25 mouse cellular contexts compared by ENCODE assay signal in the genomic region with DNA sequence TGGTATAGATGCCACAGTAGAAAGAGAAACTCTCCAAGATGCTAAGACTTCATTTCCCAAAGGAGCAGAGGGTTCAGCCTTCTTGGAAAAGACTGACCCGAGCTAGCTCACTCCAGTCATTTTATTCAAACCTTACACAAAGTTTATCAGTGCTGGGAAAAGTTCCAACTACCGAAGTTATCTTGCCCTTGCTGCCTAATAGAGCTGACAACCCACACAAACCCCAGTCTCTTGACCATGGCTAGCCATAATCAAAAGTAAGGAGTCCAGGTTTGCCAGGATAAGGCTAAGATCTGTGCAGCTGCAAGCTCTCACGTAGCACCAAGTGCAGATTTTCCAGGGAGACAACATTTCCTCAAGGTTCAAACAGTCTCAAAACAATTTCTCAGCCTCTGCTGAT. TPM values are rescaled to one million over a fixed set of nuclear protein-coding genes. Genes with fewer than 3 reads are reported as not detected.
DNase-seq lines count a peak whose midpoint lies in the region; ATAC-seq lines count a peak whose summit lies in the region.
"Had no signal": no experiment of that assay in that cellular context is flagged by ENCODE, and none has a peak within 500 bp of the region (broad histone marks: within the 10 kb centered on the region; RNA-seq: fewer than 3 reads in every experiment).

No protein-coding gene starts in this region.

- no peaks in the 10 kb centered on the region for H3K27me3 ChIP-seq in heart, embryonic 15.5 days
- H3K27me3 ChIP-seq in midbrain, embryonic 11.5 days (ENCODE audit: control insufficient read depth, insufficient read depth, low read length), result no peaks in the 10 kb centered on the region
- H3K27me3 ChIP-seq in midbrain, embryonic 16.5 days (ENCODE audit: control insufficient read depth, insufficient read depth, low read depth, low read length), result no peaks in the 10 kb centered on the region
- H3K27me3 ChIP-seq: embryonic facial prominence, embryonic 13.5 days; forebrain, embryonic 12.5 days; forebrain, embryonic 15.5 days; hindbrain, embryonic 13.5 days; intestine, embryonic 15.5 days had no signal

- H3K4me2 ChIP-seq in heart, embryonic 15.5 days, result no peak overlapping the region
- H3K4me2 ChIP-seq in midbrain, embryonic 11.5 days, result no peak overlapping the region
- no peak overlapping the region for H3K4me2 ChIP-seq in midbrain, embryonic 16.5 days (ENCODE audit: low read length)
- H3K4me2 ChIP-seq: embryonic facial prominence, embryonic 13.5 days; forebrain, embryonic 12.5 days; forebrain, embryonic 15.5 days; hindbrain, embryonic 13.5 days; intestine, embryonic 15.5 days had no signal

- peaks cover 24% of the 10 kb centered on the region for H3K4me1 ChIP-seq in heart, embryonic 15.5 days (replicated peaks)
- H3K4me1 ChIP-seq in midbrain, embryonic 11.5 days (ENCODE audit: control insufficient read depth, insufficient read depth, low read length), result no peaks in the 10 kb centered on the region
- H3K4me1 ChIP-seq in midbrain, embryonic 16.5 days (ENCODE audit: control insufficient read depth, insufficient read depth, low read length), result peaks cover 15% of the 10 kb centered on the region
- H3K4me1 ChIP-seq: embryonic facial prominence, embryonic 10.5 days; hindbrain, embryonic 10.5 days had no signal

- no peak for DNase-seq in heart, postnatal 10 days
- peak; percentile 83 for DNase-seq in midbrain, embryonic 11.5 days (ENCODE audit: low spot score, missing footprints)
- peak; percentile 29 for DNase-seq in adipocyte (ENCODE audit: low spot score)
- DNase-seq in adrenal gland, postnatal 25 days, result no peak
- DNase-seq: adrenal gland, postnatal 10 days; cerebellum, adult 11 months; cerebellum, adult 2 months; cerebellum, adult 9-11 months; cerebellum, postnatal 25 days; embryo, embryonic 11 days; gastrocnemius, postnatal 25 days; kidney, adult 11 months had no signal

- intact Hi-C loops in heart, postnatal 10 days (cut with DNase I), result no loop called here

- peak overlapping the region; percentile 42 for H3K27ac ChIP-seq in heart, embryonic 15.5 days
- H3K27ac ChIP-seq in midbrain, embryonic 11.5 days (ENCODE audit: low read depth, low read length), result no peak overlapping the region
- H3K27ac ChIP-seq in midbrain, embryonic 16.5 days (ENCODE audit: low read length), result no peak overlapping the region
- H3K27ac ChIP-seq: embryonic facial prominence, embryonic 10.5 days; embryonic facial prominence, embryonic 13.5 days; forebrain, embryonic 12.5 days; forebrain, embryonic 15.5 days; hindbrain, embryonic 10.5 days; hindbrain, embryonic 13.5 days; intestine, embryonic 15.5 days had no signal

- no peak for ATAC-seq in heart, embryonic 15.5 days (replicated peaks; ENCODE audit: insufficient number of reproducible peaks, insufficient read depth, low FRiP score, low read depth)
- no peak for ATAC-seq in midbrain, embryonic 11.5 days (ENCODE audit: low FRiP score)
- ATAC-seq in midbrain, embryonic 16.5 days, result no peak
- ATAC-seq: activated CD4-positive, CD25-positive, alpha-beta regulatory T cell, adult 4 months; CD4-positive, CD25-positive, alpha-beta regulatory T cell, adult 4 months; forebrain, embryonic 15.5 days; hindbrain, embryonic 16.5 days; intestine, embryonic 15.5 days had no signal

- H3K9me3 ChIP-seq in heart, embryonic 15.5 days (replicated peaks), result no peaks in the 10 kb centered on the region
- H3K9me3 ChIP-seq in midbrain, embryonic 11.5 days (ENCODE audit: control insufficient read depth, low read length), result no peaks in the 10 kb centered on the region
- no peaks in the 10 kb centered on the region for H3K9me3 ChIP-seq in midbrain, embryonic 16.5 days (replicated peaks; ENCODE audit: control insufficient read depth, low read length, poor library complexity, severe bottlenecking)
- H3K9me3 ChIP-seq: embryonic facial prominence, embryonic 10.5 days; embryonic facial prominence, embryonic 13.5 days; forebrain, embryonic 12.5 days; forebrain, embryonic 15.5 days; hindbrain, embryonic 10.5 days; hindbrain, embryonic 13.5 days; intestine, embryonic 15.5 days had no signal

- H3K36me3 ChIP-seq in heart, embryonic 15.5 days, result peaks cover 10% of the 10 kb centered on the region; the same call in 1 of the 2 replicates
- peaks cover under 1% of the 10 kb centered on the region; the same call in 1 of the 2 replicates for H3K36me3 ChIP-seq in midbrain, embryonic 11.5 days (ENCODE audit: control insufficient read depth, insufficient read depth, low read length)
- H3K36me3 ChIP-seq in midbrain, embryonic 16.5 days (ENCODE audit: control insufficient read depth, insufficient read depth, low read length), result no peaks in the 10 kb centered on the region; the same call in 1 of the 2 replicates
- H3K36me3 ChIP-seq: intestine, embryonic 15.5 days had no signal

- H3K4me3 ChIP-seq in heart, embryonic 15.5 days, result no peak overlapping the region
- H3K4me3 ChIP-seq in midbrain, embryonic 11.5 days (ENCODE audit: low read depth, low read length), result no peak overlapping the region
- no peak overlapping the region for H3K4me3 ChIP-seq in midbrain, embryonic 16.5 days (ENCODE audit: low read depth, low read length)
- H3K4me3 ChIP-seq: embryonic facial prominence, embryonic 10.5 days; embryonic facial prominence, embryonic 13.5 days; erythroblast, embryonic 14.5 days; forebrain, embryonic 12.5 days; forebrain, embryonic 15.5 days; hindbrain, embryonic 10.5 days; hindbrain, embryonic 13.5 days; intestine, embryonic 15.5 days had no signal

- WGBS in heart, embryonic 15.5 days, result 35% methylated on average over 3 of the region's 3 CpGs
- WGBS in midbrain, embryonic 11.5 days, result 79% methylated on average over 3 of the region's 3 CpGs
- WGBS in midbrain, embryonic 16.5 days, result 68% methylated on average over 3 of the region's 3 CpGs

- H3K9ac ChIP-seq in heart, embryonic 15.5 days, result no peak overlapping the region
- no peak overlapping the region for H3K9ac ChIP-seq in midbrain, embryonic 11.5 days (ENCODE audit: low read length)
- H3K9ac ChIP-seq in midbrain, embryonic 16.5 days (ENCODE audit: low read depth, low read length), result no peak overlapping the region
- H3K9ac ChIP-seq: embryonic facial prominence, embryonic 13.5 days; forebrain, embryonic 12.5 days; forebrain, embryonic 15.5 days; hindbrain, embryonic 13.5 days; intestine, embryonic 15.5 days had no signal

RNA-seq across cellular contexts. Expression of a gene that starts 9.7 kb away (rescaled TPM):
- polyA plus RNA-seq in heart, embryonic 15.5 days (2015; fragmentation: Nextera tagmentation; extraction: Ambion mirVana), result 35.7 and 37.9 TPM in 2 replicates
- 10 to 100 TPM; 53.4 to 62.0 TPM for total RNA-seq in heart, postnatal 10 days (2021)
- polyA plus RNA-seq in midbrain, embryonic 11.5 days (2014; fragmentation: Nextera tagmentation; extraction: Ambion mirVana), result 67.3 and 69.7 TPM in 2 replicates
- polyA plus RNA-seq in midbrain, embryonic 16.5 days (2015; fragmentation: Nextera tagmentation; extraction: Ambion mirVana), result 95.7 and 101 TPM in 2 replicates
- total RNA-seq in adrenal gland, postnatal 25 days (2021), result 51.1 and 55.6 TPM in 2 replicates

RNA-seq across cellular contexts. Expression of a gene that starts 39.6 kb away (rescaled TPM):
- 24.9 and 25.0 TPM in 2 replicates for polyA plus RNA-seq in heart, embryonic 15.5 days (2015; fragmentation: Nextera tagmentation; extraction: Ambion mirVana)
- total RNA-seq in heart, postnatal 10 days (2021), result 10 to 100 TPM; 27.9 to 32.3 TPM
- 27.7 and 30.8 TPM in 2 replicates for polyA plus RNA-seq in midbrain, embryonic 11.5 days (2014; fragmentation: Nextera tagmentation; extraction: Ambion mirVana)
- polyA plus RNA-seq in midbrain, embryonic 16.5 days (2015; fragmentation: Nextera tagmentation; extraction: Ambion mirVana), result 28.7 and 29.5 TPM in 2 replicates
- 77.4 and 90.5 TPM in 2 replicates for total RNA-seq in adrenal gland, postnatal 25 days (2021)

Comparison
In these comparisons a context has a peak if more than half of its experiments do, and no peak if none do; other contexts are left out.
1. DNase-seq: peak in midbrain, embryonic 11.5 days (single experiment) and adipocyte (single experiment); none in heart, postnatal 10 days (0 of 2) and adrenal gland, postnatal 25 days (single experiment).